Mouse (Mus musculus) myocyte (in vitro differentiated cells): ENCODE measurements around the gene Card14. TPM values are rescaled to one million over a fixed set of nuclear protein-coding genes. Genes with fewer than 3 reads are reported as not detected.
"Not testable (repeated sequence)": the region's sequence is repeated elsewhere in the genome, so short reads cannot be mapped to it uniquely, and the experiment has no call there.

ENCODE experiments used
- H3K27me3 ChIP-seq: one replicate; pipeline ENCODE4 v1.6.1; 2011; ENCODE audit not compliant: control insufficient read depth, insufficient read depth, insufficient read length
- H3K36me3 ChIP-seq: one replicate; pipeline ENCODE4 v1.6.1; 2011; ENCODE audit not compliant: control insufficient read depth, insufficient read depth
- H3K4me2 ChIP-seq: one replicate; pipeline ENCODE4 v1.6.1; 2011; ENCODE audit warnings: low read depth, control low read depth
- H3K4me3 ChIP-seq: one replicate; pipeline ENCODE4 v1.5.1; 2011; ENCODE audit warnings: mild to moderate bottlenecking, control low read depth, moderate library complexity
- H3K79me2 ChIP-seq: one replicate; pipeline ENCODE4 v1.6.1; 2011; ENCODE audit not compliant: control insufficient read depth, insufficient read depth
- H3ac ChIP-seq: one replicate; pipeline ENCODE4 v1.6.1; 2011; ENCODE audit not compliant: control insufficient read depth, insufficient read length
- CEBPB ChIP-seq: IDR thresholded peaks from 2 replicates; pipeline ENCODE4 v1.6.1; 2011; ENCODE audit warnings: mild to moderate bottlenecking, moderate library complexity; ENCODE audit not compliant: poor library complexity, insufficient read depth, severe bottlenecking
- E2F4 ChIP-seq: IDR thresholded peaks from one replicate; pipeline ENCODE4 v1.6.1; 2011; ENCODE audit warnings: mild to moderate bottlenecking, control low read depth, moderate library complexity; ENCODE audit not compliant: insufficient read depth
- MAX ChIP-seq: IDR thresholded peaks from one replicate; pipeline ENCODE4 v1.6.1; 2011; ENCODE audit warnings: low read depth, mild to moderate bottlenecking, control low read depth
- MYOD1 ChIP-seq, 3 experiments: IDR thresholded peaks; one replicate each; pipeline ENCODE4 v1.6.1; 2011; ENCODE audit warnings: control low read depth in 2 of 3, low read depth in 2 of 3, mild to moderate bottlenecking in 2 of 3, moderate library complexity in 1 of 3; ENCODE audit not compliant: insufficient read length in 2 of 3, control insufficient read depth in 1 of 3
- MYOG ChIP-seq, 3 experiments: IDR thresholded peaks; one replicate each; pipeline ENCODE4 v1.6.1; 2011; ENCODE audit warnings: control low read depth in 2 of 3, low read depth in 2 of 3, mild to moderate bottlenecking in 2 of 3; ENCODE audit not compliant: insufficient read length in 2 of 3, control insufficient read depth in 1 of 3, insufficient read depth in 1 of 3
- POLR2A ChIP-seq: IDR thresholded peaks from one replicate; pipeline ENCODE4 v1.6.1; 2011; ENCODE audit warnings: low read depth, mild to moderate bottlenecking, control low read depth, moderate library complexity; ENCODE audit not compliant: insufficient read length
- POLR2AphosphoS2 ChIP-seq: IDR thresholded peaks from one replicate; pipeline ENCODE4 v1.6.1; 2011; ENCODE audit warnings: low read depth, control low read depth; ENCODE audit not compliant: insufficient read length
- REST ChIP-seq: IDR thresholded peaks from one replicate; pipeline ENCODE4 v1.6.1; 2011; ENCODE audit warnings: mild to moderate bottlenecking, control low read depth, moderate library complexity; ENCODE audit not compliant: insufficient read depth, insufficient read length
- SRF ChIP-seq: IDR thresholded peaks from one replicate; pipeline ENCODE4 v1.6.1; 2011; ENCODE audit warnings: low read depth; ENCODE audit not compliant: control insufficient read depth, insufficient read length
- TCF12 ChIP-seq: IDR thresholded peaks from one replicate; pipeline ENCODE4 v1.6.1; 2011; ENCODE audit warnings: mild to moderate bottlenecking, control low read depth; ENCODE audit not compliant: poor library complexity, insufficient read depth, severe bottlenecking
- TCF3 ChIP-seq: IDR thresholded peaks from one replicate; pipeline ENCODE4 v1.6.1; 2011; ENCODE audit warnings: low read depth, control low read depth; ENCODE audit not compliant: insufficient read length
- USF1 ChIP-seq: IDR thresholded peaks from one replicate; pipeline ENCODE4 v1.6.1; 2011; ENCODE audit warnings: low read depth, mild to moderate bottlenecking, control low read depth, moderate library complexity
- polyA plus RNA-seq: library from polyadenylated mRNA; unstranded; fragments of >200 nt; fragmentation: generic; extraction: Trizol; gene quantifications from one replicate; pipeline ENCODE4 v1.2.1, GENCODE M21; 2012; ENCODE audit warnings: missing spikeins

The Card14 gene
- polyA plus RNA-seq, 1 experiment: 1.1 TPM

- Histone ChIP-seq H3K79me2 (no peaks in the 10 kb centered on the region), H3K4me3 (no peak overlapping the region), H3ac (no peak overlapping the region), H3K4me2 (peak overlapping the region; percentile 57), H3K27me3 (no peaks in the 10 kb centered on the region), H3K36me3 (no peaks in the 10 kb centered on the region)
- TF ChIP-seq TCF12 (no peak), CEBPB (peak; percentile 88)
These were observed 77.3 kb downstream of the Card14 start for GRCm38 (mm10) chr11:119384904-119385303.

GRCm38 (mm10) chr11:119386306-119386705 is 78.7 kb downstream of the Card14 start:
- no peaks in the 10 kb centered on the region for H3K36me3 ChIP-seq
- TF ChIP-seq CEBPB: no peak
- H3ac ChIP-seq: no peak overlapping the region
- H3K79me2 ChIP-seq: no peaks in the 10 kb centered on the region
- H3K4me3 ChIP-seq: no peak overlapping the region
- H3K4me2 ChIP-seq: no peak overlapping the region
- no peaks in the 10 kb centered on the region for H3K27me3 ChIP-seq

GRCm38 (mm10) chr11:119387273-119387672 is 79.7 kb downstream of the Card14 start:
- not testable (repeated sequence) for H3K4me3 ChIP-seq, H3ac ChIP-seq, H3K27me3 ChIP-seq, H3K36me3 ChIP-seq, H3K4me2 ChIP-seq, H3K79me2 ChIP-seq

- Histone ChIP-seq H3K4me2 (peak overlapping the region; percentile 85), H3K36me3 (no peaks in the 10 kb centered on the region), H3K79me2 (peaks cover 1% of the 10 kb centered on the region), H3ac (peak overlapping the region; percentile 73), H3K4me3 (peak overlapping the region; percentile 91), H3K27me3 (no peaks in the 10 kb centered on the region)
- no peak for TF ChIP-seq TCF3
- peak; percentile 85; the same call in 1 of the 2 replicates for TF ChIP-seq CEBPB
- peak; percentile 69 for TF ChIP-seq POLR2A
- peak; percentile 68 for TF ChIP-seq POLR2AphosphoS2
- TF ChIP-seq MYOD1 (IDR thresholded peaks at IDR 0.05; ENCODE audit: control insufficient read depth in 1 of 3, insufficient read length in 2 of 3, low read depth in 2 of 3): peak in 1 of 3 experiments; percentile 36
- no peak for TF ChIP-seq SRF
- TF ChIP-seq USF1: peak; percentile 26
- TF ChIP-seq REST: no peak
- peak in 1 of 3 experiments; percentile 39 for TF ChIP-seq MYOG (IDR thresholded peaks at IDR 0.05; ENCODE audit: control insufficient read depth in 1 of 3, insufficient read depth in 1 of 3, insufficient read length in 2 of 3, low read depth in 2 of 3)
These were observed 82.3 kb downstream of the Card14 start for GRCm38 (mm10) chr11:119389851-119390270.

- Histone ChIP-seq H3K4me2 (peak overlapping the region; percentile 85), H3K27me3 (no peaks in the 10 kb centered on the region), H3ac (peak overlapping the region; percentile 73), H3K79me2 (peaks cover 3% of the 10 kb centered on the region), H3K36me3 (no peaks in the 10 kb centered on the region), H3K4me3 (peak overlapping the region; percentile 91)
- TF ChIP-seq USF1: no peak
- TF ChIP-seq REST: no peak
- TF ChIP-seq POLR2AphosphoS2: peak; percentile 21
- peak; percentile 54 for TF ChIP-seq POLR2A
These were observed 83.0 kb downstream of the Card14 start for GRCm38 (mm10) chr11:119390271-119391231.

GRCm38 (mm10) chr11:119391386-119392000 is 83.9 kb downstream of the Card14 start:
- TF ChIP-seq TCF3 (no peak), MAX (no peak), MYOG (IDR thresholded peaks at IDR 0.05; ENCODE audit: control insufficient read depth in 1 of 3, insufficient read depth in 1 of 3, insufficient read length in 2 of 3, low read depth in 2 of 3) (no peak), TCF12 (no peak), REST (no peak), USF1 (no peak), POLR2AphosphoS2 (no peak), MYOD1 (IDR thresholded peaks at IDR 0.05; ENCODE audit: control insufficient read depth in 1 of 3, insufficient read length in 2 of 3, low read depth in 2 of 3) (no peak), SRF (no peak), CEBPB (no peak), E2F4 (no peak), POLR2A (no peak)
- peak overlapping the region; percentile 85 for H3K4me2 ChIP-seq
- peak overlapping the region; percentile 91 for H3K4me3 ChIP-seq
- H3K36me3 ChIP-seq: no peaks in the 10 kb centered on the region
- no peaks in the 10 kb centered on the region for H3K27me3 ChIP-seq
- H3ac ChIP-seq: no peak overlapping the region
- H3K79me2 ChIP-seq: peaks cover 3% of the 10 kb centered on the region
